Mouse (Mus musculus) layer of hippocampus, postnatal 25 days (tissue): ENCODE measurements around the gene Abcd2. TPM values are rescaled to one million over a fixed set of nuclear protein-coding genes. Genes with fewer than 3 reads are reported as not detected.

Experiments
- DNase-seq, 2 experiments: peaks; one replicate each; pipeline ENCODE4 v3.0.0; 2022; ENCODE audit warnings: mixed read lengths in 2 of 2, low spot score in 1 of 2; ENCODE audit errors: extremely low spot score in 1 of 2
- total RNA-seq, 2 experiments: library from RNA; stranded (reverse); gene quantifications; 2 replicates each; pipeline ENCODE4 v1.2.3; 2021

Gene Abcd2
- total RNA-seq, 2 experiments from 2014 or later, result 20.2 to 22.2 TPM

- peak in 1 of 2 experiments; percentile 30 for DNase-seq
Measured at GRCm38 (mm10) chr15:91165021-91165420, 26.6 kb downstream of the Abcd2 start.

- DNase-seq, result no peak
Measured at GRCm38 (mm10) chr15:91163454-91163853, 28.1 kb downstream of the Abcd2 start.

GRCm38 (mm10) chr15:91161153-91161552 lies 30.4 kb downstream of the Abcd2 start:
- no peak for DNase-seq

- DNase-seq, result no peak
Measured at GRCm38 (mm10) chr15:91153311-91153710, 38.3 kb downstream of the Abcd2 start.

GRCm38 (mm10) chr15:91152592-91152991 lies 39.0 kb downstream of the Abcd2 start:
- DNase-seq, result no peak

GRCm38 (mm10) chr15:91124584-91124983 lies 67.0 kb downstream of the Abcd2 start:
- no peak for DNase-seq

- no peak for DNase-seq
Measured at GRCm38 (mm10) chr15:91112555-91113209, 78.9 kb downstream of the Abcd2 start.

GRCm38 (mm10) chr15:91108102-91108659 lies 83.4 kb downstream of the Abcd2 start:
- no peak for DNase-seq

- no peak for DNase-seq
Measured at GRCm38 (mm10) chr15:91104934-91105333, 86.7 kb downstream of the Abcd2 start.

GRCm38 (mm10) chr15:91104276-91104675 lies 87.3 kb downstream of the Abcd2 start:
- no peak for DNase-seq

GRCm38 (mm10) chr15:91103814-91104213 lies 87.8 kb downstream of the Abcd2 start:
- DNase-seq, result no peak

- no peak for DNase-seq
Measured at GRCm38 (mm10) chr15:91103305-91103704, 88.3 kb downstream of the Abcd2 start.

GRCm38 (mm10) chr15:91096606-91097005 lies 95.0 kb downstream of the Abcd2 start:
- no peak for DNase-seq

Other genes with a start within 250 kb of the Abcd2 start
- gene Kif21a, start 141.9 kb downstream of the Abcd2 start, total RNA-seq, result 100 to 1,000 TPM; 104 to 113 TPM
- under 1 TPM in 1 of 2 experiments, not detected in 1; 0.12 TPM for gene CN725425, start 7.7 kb upstream of the Abcd2 start, total RNA-seq